Mouse (Mus musculus): ENCODE results near the gene Dnah6. TPM values are rescaled to one million over a fixed set of nuclear protein-coding genes. Genes with fewer than 3 reads are reported as not detected.
A peak's percentile ranks its signal among the peaks of the same experiment; 100 is the strongest.

Dnah6 gene
- 0.01 and 0.04 TPM in 2 replicates for polyA plus RNA-seq (2012; rRNA removed)

DNA sequence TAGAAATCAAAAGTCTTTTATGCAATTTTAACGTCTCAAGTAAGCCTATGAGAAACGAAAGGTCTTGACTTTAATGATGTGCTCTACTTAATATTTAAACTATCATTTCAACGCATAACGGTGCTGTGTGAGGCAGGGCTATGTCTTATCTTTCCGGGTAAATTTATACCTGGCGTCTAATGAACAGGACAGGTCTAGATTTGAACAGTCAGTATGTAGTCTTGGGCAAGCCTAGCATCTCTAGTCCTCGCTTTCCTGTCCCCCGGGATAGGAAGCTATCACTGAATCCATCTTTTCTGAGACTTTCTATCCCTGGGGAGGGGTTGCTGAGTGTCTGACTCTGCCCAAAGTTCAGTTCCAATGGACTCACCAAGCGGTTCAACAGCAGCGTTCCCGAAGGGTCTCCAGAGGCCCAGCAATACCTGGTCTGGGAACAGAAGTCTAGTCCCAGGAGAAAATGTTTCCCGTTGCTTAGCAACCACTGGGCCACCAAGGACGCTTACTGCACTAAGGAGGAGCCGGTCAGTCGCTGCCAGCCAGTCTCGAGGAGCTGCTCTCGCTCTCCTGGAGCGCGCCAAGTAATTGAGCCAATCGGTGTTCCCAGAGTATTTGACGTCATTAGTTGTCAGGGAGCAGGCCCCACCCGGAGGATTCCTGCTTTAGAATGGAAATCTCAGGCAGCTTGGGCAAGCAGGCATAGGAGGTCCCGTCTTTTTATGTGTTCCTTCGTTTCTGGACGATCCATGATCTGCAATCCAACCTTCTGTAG, at the start of gene Dnah6:
Gene Dnah6, minus strand, starts transcription at position 463 of the 769 bp plus-strand sequence.
- Histone ChIP-seq H3K36me3 (ENCODE audit: control insufficient read depth, insufficient read depth, low read length) (no peaks in the 10 kb centered on the region), H3K27me3 (ENCODE audit: control insufficient read depth, insufficient read depth, low read length) (no peaks in the 10 kb centered on the region), H3K4me1 (ENCODE audit: control insufficient read depth, insufficient read depth, insufficient read length, low read length) (peaks cover 3% of the 10 kb centered on the region; the same call in 1 of the 2 replicates), H3K4me3 (ENCODE audit: low read depth, low read length) (peak within 1 kb of the TSS; percentile 29), H3K27ac (ENCODE audit: insufficient read depth, low read depth, low read length) (no peak within 1 kb of the TSS)
- 31% methylated on average over 25 of the region's 25 CpGs for WGBS
- TF ChIP-seq CTCF (IDR thresholded peaks at IDR 0.05; ENCODE audit: extremely low read depth, insufficient read length, insufficient replicate concordance, low read depth, low read length), result no peak
- TF ChIP-seq POLR2A (IDR thresholded peaks at IDR 0.05; ENCODE audit: low read depth, low read length), result no peak

DNA sequence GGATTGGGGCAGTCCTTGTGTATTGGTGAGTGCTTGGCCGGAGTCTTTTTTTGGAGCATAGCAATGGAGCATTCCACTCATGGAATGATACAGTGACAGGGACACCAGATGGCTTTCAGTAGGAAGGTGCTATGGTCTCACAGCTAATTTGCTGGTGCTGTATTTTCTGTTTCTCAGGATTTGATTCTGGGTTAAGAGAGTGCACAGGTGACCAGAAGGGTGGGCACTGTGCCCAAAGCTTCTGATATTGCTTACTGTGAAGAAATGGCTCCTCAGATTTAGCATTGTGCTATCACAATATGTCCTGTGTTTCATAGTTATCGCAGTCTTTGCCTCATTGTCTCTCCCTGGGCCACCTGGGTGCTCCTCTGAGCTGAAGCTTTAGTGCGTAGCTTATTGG, 47.9 kb upstream of the Dnah6 start:
- peaks cover 68% of the 10 kb centered on the region for H3K36me3 ChIP-seq (ENCODE audit: control insufficient read depth, insufficient read depth, low read length)
- WGBS, result 93% methylated on average over 3 of the region's 3 CpGs

DNA sequence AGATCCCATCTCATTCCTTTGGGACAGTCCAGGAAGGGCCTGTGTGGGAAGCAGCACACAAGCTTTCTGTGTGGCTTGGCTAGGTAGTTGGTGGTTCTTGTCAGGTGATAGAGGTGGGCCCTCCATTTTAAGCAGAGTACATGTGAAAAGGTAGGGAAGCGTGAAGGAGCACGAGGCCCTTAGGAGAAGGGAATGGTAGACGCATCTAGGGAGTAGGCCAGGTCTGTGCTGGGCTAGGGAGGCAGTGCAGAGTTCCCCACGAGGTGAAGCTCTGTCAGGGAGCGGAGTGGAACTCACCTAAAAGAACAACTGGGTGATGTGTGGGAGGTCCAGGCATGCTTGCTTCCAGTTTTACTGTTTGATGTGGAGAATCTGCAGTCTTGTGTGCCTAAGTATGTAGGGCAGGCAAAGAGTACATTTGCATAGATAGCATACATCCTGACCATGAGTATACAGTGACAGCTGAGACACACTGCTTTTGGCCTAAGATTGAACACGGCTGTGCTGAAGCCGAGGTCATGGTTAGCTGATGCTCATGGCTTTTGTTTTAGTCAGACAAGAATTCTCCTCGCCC, 46.4 kb upstream of the Dnah6 start:
- Histone ChIP-seq H3K27me3 (ENCODE audit: control insufficient read depth, insufficient read depth, low read length) (no peaks in the 10 kb centered on the region), H3K4me3 (ENCODE audit: low read depth, low read length) (no peak overlapping the region), H3K4me1 (ENCODE audit: control insufficient read depth, insufficient read depth, insufficient read length, low read length) (no peaks in the 10 kb centered on the region; the same call in 1 of the 2 replicates), H3K27ac (ENCODE audit: insufficient read depth, low read depth, low read length) (no peak overlapping the region), H3K36me3 (ENCODE audit: control insufficient read depth, insufficient read depth, low read length) (peaks cover 72% of the 10 kb centered on the region)
- WGBS, result 95% methylated on average over 8 of the region's 8 CpGs
- TF ChIP-seq POLR2A (IDR thresholded peaks at IDR 0.05; ENCODE audit: low read depth, low read length) (no peak), CTCF (IDR thresholded peaks at IDR 0.05; ENCODE audit: extremely low read depth, insufficient read length, insufficient replicate concordance, low read depth, low read length) (no peak)

More for the DNA sequence above, 47.9 kb upstream of the Dnah6 start:
- no peaks in the 10 kb centered on the region for H3K27me3 ChIP-seq (ENCODE audit: control insufficient read depth, insufficient read depth, low read length)
- H3K4me1 ChIP-seq (ENCODE audit: control insufficient read depth, insufficient read depth, insufficient read length, low read length), result no peaks in the 10 kb centered on the region; the same call in 1 of the 2 replicates
- no peak overlapping the region for H3K27ac ChIP-seq (ENCODE audit: insufficient read depth, low read depth, low read length)
- H3K4me3 ChIP-seq (ENCODE audit: low read depth, low read length), result no peak overlapping the region
- TF ChIP-seq POLR2A (IDR thresholded peaks at IDR 0.05; ENCODE audit: low read depth, low read length) (no peak), CTCF (IDR thresholded peaks at IDR 0.05; ENCODE audit: extremely low read depth, insufficient read length, insufficient replicate concordance, low read depth, low read length) (no peak)

DNA sequence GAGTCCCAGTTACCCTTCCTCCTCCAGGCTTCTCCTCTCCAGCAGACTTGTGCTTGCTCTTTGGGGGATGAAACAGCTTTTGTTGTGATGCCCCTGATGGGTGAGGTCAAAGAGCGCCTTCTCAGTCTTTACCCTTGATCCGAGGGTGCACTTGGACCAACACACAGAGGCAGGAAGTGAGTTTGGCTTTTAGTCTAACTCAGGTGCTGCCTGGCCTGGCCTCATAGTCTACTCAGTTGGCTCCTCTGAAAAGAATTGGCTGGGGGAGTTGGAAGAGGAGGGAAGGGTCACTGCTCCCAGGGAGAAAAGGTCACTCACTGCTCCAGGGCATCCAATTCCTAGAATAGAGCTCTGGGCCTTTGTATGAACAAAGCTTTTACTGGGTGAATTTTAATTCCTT, 43.4 kb upstream of the Dnah6 start:
- Histone ChIP-seq H3K36me3 (ENCODE audit: control insufficient read depth, insufficient read depth, low read length) (peaks cover 71% of the 10 kb centered on the region), H3K27ac (ENCODE audit: insufficient read depth, low read depth, low read length) (no peak overlapping the region), H3K27me3 (ENCODE audit: control insufficient read depth, insufficient read depth, low read length) (no peaks in the 10 kb centered on the region), H3K4me1 (ENCODE audit: control insufficient read depth, insufficient read depth, insufficient read length, low read length) (no peaks in the 10 kb centered on the region; the same call in 1 of the 2 replicates), H3K4me3 (ENCODE audit: low read depth, low read length) (no peak overlapping the region)
- WGBS, result 79% methylated on average over 2 of the region's 2 CpGs
- TF ChIP-seq POLR2A (IDR thresholded peaks at IDR 0.05; ENCODE audit: low read depth, low read length) (no peak), CTCF (IDR thresholded peaks at IDR 0.05; ENCODE audit: extremely low read depth, insufficient read length, insufficient replicate concordance, low read depth, low read length) (no peak)

DNA sequence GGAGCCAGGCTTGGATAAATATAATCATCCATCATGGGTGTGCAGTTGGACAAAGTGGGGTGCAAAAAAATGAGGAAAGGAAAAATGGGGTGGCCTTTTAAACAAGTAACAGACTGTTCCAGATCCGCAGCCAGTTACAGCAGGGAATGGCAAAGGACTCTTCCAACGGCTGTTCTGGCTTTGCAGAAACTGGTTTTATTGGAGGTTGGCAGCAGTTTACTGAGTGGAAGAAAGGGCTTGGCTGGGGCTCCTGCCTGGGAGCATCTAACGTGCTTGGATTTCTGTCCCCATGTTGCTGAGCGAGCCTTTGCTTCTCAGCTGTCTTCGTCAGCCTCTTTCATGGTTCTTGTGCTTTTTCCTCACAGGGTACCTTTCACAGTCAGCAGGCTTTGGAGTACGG, 38.7 kb upstream of the Dnah6 start:
- TF ChIP-seq CTCF (IDR thresholded peaks at IDR 0.05; ENCODE audit: extremely low read depth, insufficient read length, insufficient replicate concordance, low read depth, low read length) (no peak), POLR2A (IDR thresholded peaks at IDR 0.05; ENCODE audit: low read depth, low read length) (no peak)
- Histone ChIP-seq H3K27ac (ENCODE audit: insufficient read depth, low read depth, low read length) (no peak overlapping the region), H3K36me3 (ENCODE audit: control insufficient read depth, insufficient read depth, low read length) (peaks cover 66% of the 10 kb centered on the region), H3K27me3 (ENCODE audit: control insufficient read depth, insufficient read depth, low read length) (no peaks in the 10 kb centered on the region), H3K4me3 (ENCODE audit: low read depth, low read length) (no peak overlapping the region), H3K4me1 (ENCODE audit: control insufficient read depth, insufficient read depth, insufficient read length, low read length) (peaks cover 3% of the 10 kb centered on the region)
- 85% methylated on average over 6 of the region's 6 CpGs for WGBS

DNA sequence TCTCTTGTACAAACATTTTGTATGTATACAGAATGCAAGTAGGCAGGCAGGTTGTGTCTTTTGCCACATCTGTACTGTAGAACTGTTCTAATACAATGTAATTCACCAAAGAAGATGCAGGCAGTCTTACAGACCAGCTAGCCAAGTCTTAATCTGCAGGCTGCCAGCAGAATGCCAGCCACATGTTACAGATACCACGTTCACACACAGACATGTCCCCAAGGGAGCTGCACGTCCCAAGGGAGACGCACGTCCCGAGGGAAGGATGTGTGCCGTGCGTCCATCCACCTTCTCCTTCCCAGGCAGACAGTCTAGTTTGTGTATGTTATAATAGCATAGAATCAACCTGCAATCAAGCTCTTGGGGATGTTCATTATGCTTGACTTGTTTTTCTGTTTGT, 35.6 kb upstream of the Dnah6 start:
- peaks cover 41% of the 10 kb centered on the region for H3K36me3 ChIP-seq (ENCODE audit: control insufficient read depth, insufficient read depth, low read length)
- H3K4me1 ChIP-seq (ENCODE audit: control insufficient read depth, insufficient read depth, insufficient read length, low read length), result peaks cover 22% of the 10 kb centered on the region
- no peaks in the 10 kb centered on the region for H3K27me3 ChIP-seq (ENCODE audit: control insufficient read depth, insufficient read depth, low read length)
- H3K27ac ChIP-seq (ENCODE audit: insufficient read depth, low read depth, low read length), result no peak overlapping the region
- 77% methylated on average over 7 of the region's 7 CpGs for WGBS
- TF ChIP-seq CTCF (IDR thresholded peaks at IDR 0.05; ENCODE audit: extremely low read depth, insufficient read length, insufficient replicate concordance, low read depth, low read length), result no peak
- TF ChIP-seq POLR2A (IDR thresholded peaks at IDR 0.05; ENCODE audit: low read depth, low read length), result no peak
- H3K4me3 ChIP-seq (ENCODE audit: low read depth, low read length), result no peak overlapping the region
